Mouse (Mus musculus): ENCODE measurements around the gene Id2.

Id2 gene

DNA sequence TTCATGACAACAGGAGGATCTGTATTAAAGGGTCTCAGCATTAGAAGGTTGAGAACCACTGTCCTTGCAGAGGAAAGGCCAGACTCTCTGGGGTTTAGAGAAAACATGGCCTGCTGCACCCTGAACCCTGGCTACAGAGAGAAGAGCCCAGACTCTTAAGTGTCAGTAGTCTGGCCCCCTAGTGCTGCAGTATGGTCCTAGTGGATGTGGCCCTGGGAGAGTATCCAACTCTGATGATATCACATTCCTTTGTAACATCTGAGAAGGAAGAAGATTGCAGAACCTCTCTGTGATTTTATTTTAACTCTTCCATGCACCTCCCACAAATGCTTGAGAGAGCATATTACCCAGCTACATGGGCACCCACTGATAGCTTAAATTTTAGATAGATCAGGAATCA is 7.6 kb upstream of the Id2 start:
- no peak for DNase-seq (ENCODE audit: low read depth)

DNA sequence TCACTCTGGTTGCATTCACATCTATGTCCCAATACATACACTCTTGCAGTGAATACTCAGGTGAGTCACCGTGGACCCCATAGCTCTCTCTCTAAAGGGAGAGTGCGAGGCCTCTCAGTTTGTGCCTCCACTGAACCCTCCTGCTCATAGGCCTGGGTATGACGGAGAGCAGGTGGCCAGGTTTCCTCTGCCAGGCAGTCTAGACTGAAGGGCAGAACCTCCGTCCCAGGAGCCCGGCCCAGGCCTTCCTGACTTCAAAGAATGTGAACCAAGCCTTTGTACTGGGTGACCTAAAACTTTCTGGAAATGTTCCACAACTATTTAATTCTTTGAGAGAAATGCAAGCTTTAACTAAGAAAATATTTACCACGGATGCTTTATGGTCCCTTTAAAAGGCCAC is 7.0 kb upstream of the Id2 start:
- DNase-seq (ENCODE audit: low read depth), result no peak

DNA sequence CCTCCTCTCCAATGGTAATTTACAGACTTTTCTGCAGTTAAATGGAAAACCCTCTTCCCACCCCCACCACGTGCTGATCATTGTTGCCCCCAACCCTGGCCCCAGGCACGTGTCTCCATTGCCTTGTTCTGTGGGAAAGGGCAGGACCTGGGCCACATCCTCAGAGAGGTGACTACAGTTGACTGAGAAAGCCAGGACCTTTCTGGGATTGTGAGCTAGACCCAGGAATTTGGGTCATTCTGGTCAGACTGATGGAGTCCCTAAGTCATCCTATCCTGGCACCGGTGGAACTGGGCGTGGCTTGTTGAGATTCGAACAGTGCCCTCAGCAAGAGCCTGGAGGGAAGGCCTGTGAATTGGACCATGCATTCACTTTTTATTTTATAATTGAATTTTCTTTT is 4.4 kb upstream of the Id2 start:
- DNase-seq (ENCODE audit: low read depth), result no peak

DNA sequence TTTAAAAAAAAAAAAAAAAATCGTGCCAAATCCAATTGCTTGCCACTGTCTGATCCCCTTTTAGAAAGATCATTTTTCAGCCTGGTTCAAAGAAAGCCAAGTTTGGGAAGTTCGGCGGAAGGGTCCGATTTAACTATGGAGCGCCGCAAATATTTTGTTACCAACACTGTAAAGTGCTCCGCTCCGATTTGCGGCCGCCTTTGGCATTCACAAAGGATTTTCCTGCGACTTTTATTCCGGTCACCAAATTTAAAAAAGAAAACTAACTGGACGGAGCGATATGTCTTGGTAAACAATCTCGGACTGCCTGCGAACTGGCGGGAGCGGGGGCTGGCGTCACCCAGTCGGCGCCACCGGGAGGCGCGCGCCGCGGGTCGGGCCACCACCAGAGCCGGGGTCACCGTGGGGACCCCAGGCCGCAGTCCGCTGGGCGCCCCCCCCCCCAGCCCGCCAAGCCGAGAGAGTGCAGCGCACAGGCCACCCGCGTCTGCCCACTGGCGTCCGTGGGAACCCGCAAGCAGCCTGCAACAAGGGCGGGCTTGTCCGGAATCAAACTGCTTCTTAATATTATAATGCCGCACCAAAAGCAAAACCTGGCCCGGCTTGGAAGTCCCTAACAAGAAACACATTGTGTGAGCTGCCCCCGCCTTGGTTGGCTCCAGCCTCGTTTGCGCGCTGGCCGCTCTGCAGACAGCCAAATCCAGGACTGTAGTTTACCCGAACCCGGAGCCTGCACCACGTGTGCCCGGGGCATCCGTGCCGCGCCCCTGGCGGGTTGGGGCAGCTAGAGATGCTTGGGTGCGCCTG is 3.7 kb upstream of the Id2 start:
- DNase-seq (ENCODE audit: low read depth), result no peak

DNA sequence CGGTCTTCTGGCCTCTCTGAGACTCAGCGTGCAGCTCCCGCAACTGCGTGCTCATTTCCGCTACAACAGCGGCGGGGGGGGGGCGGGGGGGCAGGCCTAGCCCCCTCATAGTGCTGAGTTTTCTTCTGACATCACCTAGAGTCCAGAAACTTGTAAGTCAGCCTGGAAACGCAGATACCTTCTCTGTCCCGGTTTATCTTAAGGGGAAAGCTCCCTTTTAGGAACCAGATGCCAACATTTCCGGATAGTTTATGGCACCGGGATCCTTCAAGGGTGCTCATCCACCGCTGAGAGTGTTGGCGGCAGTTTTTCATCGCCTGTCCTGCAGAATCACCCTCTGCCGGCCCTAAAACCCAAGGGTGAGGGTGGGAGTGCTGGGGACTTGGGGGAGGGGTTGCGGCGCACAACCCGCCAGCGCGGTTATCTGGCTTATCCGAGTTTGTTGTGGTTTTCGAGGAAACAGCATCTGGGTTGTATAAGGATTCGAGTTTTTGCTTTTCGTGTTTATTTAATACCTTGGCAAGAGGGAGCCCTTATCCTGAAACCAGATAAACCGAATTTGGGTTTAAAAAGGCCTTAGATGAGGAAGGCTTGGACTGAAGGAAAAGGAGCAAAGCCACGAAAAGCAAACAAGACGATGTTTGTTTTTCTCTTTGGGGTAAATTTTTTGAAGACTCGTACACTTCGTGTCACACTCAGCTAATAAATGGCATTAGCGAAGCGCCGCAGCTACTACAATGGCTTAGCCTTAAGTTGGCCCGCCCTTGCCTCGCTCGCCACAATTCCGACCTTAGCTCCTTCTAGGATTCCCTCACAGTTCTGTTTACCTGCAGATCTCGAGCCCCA is 2.8 kb upstream of the Id2 start:
- DNase-seq (ENCODE audit: low read depth), result no peak

DNA sequence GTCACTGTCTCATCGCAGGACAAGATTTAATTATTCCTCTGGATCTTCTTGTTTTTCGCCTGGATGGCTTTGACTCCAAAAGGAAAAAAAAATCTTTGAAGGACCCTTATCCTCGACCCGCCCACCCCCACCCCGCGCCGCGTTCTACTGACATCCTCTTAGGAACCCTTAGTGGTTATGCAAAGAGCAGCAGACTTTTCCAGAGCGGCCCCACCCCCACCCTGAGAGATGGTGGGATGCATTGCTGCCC is 2.3 kb upstream of the Id2 start:
- DNase-seq (ENCODE audit: low read depth), result no peak

DNA sequence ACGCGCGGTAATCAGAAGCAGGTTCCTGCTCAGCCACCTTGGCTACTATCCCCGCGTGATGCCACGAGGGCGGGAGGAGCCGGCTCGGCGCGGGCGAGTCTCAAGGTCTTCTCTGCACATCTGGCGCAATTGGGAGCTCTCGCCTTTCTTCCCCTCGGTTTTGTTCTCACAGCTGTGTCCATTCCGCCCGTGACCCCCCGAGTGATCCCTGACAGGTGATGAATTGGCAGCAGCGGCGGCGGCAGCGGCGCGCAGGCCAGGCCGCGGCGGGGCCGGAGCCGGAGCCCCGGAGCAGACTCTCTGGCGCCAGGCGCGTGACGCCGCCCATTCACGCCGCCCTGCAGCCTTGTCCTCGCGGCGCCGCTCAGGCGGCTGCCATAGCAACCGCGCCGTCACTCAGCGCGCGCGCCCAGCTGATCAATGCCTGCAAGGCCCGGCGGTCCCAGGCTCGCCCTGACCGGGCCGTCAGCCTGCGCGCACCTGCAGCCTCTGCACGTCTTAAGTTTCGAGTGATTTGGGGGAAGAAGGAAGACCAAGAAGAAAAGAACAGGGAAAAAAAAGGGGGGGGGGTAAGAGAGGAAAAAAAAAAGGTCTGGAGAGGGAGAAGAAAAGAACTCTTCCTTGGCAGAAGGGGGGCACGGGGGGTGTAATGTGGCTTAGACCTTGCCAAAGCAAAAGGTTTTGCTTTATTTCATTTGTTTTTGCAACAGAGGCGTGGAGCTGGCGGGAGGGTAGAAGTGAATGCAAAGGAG is 1.8 kb upstream of the Id2 start:
- peak; percentile 58 for DNase-seq (ENCODE audit: low read depth)

DNA sequence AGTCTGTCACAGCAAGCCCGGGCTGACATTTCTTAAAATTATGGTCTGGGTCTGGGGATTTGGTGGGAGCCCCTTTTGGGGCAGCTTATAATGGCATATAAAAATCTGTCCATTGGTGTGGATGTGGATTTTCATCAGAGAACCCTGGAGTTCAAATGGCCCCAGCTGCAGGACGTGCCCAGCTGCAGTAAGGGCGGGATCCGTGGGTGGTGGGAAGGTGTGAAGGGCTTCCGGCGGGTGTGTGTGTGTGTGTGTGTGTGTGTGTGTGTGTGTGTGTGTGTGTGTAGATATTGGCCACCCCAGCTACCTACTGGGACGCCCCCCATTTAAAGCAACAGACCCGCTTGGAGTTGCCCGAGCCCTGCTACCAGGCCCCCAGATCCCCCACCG is 1.2 kb upstream of the Id2 start:
- DNase-seq (ENCODE audit: low read depth), result no peak

DNA sequence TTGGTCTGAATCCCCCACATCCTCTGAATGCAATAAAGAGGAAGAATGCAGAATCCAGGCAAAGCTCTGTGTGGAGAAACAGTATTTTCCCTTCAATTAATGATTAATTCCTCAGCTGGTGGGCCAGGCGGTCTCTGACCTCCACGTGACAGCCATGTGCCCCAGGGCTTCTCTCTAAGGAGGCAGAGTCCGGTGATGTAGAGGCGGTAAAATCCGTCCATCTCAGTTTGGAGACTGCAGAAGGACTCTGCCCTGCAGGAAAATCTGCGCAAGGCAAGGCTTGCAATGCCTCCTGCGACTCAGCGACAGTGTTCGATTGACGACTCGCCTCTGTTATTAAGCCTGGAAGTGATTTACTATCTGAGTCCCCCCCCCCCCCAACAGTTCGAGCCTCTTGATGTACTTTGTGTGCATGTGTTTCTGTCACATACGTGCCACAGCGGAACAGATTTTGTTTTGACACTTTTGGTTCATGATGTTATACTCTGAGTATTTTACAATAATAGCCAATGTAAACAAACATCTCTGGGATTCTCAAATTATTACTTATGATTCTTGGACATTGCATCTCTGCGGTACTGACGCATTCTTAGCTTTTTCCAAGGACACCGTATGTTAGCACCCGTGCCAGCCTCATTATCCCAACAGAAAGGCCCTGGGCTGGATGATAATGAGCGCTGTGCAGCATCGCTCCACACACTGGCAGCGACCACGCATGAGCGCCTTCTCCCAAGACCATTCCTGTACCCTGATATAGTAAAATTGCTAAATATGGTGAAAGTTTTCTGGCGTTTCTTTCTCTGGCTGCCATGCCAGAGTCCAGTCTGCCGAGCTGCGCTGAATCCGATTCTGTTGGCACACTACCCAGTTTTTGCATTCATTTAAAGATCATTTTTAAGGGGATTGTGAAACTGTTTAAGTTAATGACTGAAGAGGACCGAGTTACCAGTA is 545 bp upstream of the Id2 start:
- DNase-seq (ENCODE audit: low read depth), result no peak

DNA sequence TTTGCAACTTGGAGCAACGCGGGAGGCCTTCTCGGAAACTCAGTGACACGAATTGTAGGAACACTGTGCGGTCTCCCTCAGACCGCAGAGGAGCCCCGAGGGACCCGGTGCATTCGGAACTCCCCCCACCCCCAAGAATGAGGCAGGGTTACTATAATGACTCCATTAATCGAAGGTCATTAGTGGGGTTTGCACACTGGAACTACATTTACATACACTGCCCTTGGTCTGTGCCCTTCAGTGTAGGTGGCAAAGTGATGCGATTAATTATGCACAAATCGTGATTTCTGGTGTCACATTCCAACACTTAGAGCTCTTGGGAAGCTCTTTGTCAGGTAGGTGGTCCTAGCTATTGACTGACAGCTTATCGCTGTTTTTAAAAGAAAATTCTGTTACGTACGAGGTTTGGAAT is 294 bp downstream of the Id2 start:
- no peak for DNase-seq (ENCODE audit: low read depth)

DNA sequence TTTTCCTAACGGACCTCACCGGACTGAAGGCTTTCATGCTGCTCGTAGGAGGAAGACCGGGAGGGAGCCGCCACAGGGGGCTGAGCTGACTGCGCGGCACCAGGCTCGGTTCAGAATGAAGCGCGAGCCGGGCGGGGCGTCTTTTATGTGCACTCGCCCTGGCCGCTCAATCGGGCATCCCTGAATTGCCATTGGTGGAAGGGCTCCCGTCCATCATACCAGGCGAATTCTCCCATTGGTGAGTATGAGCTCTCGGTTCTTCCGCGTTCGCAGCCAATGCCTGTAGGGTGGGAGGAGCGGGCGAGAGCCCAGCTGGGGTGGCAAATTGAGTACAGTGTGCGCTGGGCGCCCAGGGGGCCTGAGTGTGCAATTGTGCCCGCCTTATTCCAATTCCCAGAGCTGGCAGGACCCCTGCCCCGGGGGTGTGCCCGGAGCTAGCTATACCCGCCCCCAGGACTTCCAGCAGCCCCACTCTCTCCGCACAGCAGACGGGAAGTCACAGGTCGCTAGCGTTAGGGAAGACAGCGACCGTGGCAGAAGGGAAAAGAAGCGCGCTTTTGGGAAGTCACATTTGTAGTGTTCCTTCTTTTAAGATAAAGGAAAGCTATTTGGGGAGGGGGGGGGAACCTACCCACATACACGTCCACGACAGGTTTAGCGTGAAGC is 833 bp downstream of the Id2 start:
- peak; percentile 89 for DNase-seq (ENCODE audit: low read depth)

DNA sequence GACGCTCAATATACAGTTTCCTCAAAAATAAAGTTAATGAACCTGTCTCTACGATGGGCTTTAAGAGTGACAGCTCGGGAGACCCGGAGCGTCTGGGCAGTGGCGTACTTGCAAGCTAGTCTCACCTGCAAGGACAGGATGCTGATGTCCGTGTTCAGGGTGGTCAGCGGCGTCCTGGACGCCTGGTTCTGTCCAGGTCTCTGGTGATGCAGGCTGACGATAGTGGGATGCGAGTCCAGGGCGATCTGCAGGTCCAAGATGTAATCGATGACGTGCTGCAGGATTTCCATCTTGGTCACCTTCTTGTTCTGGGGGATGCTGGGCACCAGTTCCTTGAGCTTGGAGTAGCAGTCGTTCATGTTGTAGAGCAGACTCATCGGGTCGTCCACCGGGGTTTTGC is 1.4 kb downstream of the Id2 start:
- DNase-seq (ENCODE audit: low read depth), result no peak

DNA sequence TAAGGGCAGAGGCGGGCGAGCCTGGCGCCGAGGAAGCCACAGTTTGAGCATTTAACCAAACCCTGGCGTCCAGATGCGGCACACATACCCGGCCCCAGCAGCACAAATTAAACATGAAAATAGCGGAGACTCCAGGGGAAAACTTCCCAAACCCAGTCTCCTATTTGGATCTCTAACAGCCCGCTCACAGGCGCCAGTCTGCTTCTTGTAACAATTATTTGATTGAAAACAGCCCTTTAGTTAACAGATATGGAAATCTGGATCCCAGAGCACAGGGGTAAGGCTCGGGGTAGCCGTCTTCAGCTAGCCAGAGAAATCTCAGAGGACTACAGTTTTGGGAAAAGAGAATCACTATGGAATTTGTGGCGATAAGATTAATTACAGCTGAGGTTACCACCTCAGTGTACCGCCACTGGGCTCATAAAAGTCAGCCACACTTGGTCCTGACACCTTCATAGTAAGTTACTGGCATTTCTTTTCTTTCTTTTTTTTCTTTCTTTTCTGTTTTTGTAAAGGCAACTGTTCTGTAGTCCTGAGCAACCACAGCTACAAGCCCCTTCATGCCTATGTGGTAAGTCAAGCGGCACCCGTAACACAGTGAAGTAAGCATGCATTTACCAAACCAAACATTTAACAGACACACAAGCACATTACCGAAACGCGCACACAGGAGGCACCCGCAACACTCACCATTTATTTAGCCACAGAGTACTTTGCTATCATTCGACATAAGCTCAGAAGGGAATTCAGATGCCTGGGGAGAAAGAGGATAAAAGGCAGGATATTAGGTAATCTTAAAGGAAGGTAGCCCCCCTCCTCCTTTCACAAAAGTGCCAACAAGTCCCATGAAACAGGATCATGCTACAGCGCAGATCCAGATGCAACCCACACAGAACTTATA is 2.1 kb downstream of the Id2 start:
- no peak for DNase-seq (ENCODE audit: low read depth)

DNA sequence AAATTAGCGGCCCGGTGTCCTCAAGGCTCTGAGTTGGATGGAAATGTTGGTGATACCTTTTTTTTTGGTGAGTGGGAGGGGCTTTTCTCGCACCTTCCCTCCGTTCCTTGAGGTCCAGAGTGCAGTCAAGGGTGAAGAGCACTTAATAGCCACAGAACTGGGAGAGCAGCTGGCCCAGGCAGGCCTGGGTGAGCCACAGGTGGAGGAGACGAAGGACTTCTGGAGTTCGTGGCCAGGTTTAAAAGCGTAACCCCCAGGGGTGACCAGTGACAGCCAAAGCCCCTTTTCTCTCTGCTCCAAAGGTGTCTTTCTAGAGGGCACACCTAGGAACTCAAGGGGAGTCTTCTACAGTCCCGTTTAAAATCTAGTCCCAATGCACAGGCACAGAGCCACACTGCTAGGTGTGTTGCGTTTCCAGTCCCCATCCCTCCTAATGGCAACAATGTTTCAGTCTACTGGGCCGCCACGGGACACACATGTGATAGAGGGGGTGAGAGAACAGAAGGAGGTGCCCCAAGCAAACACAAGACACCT is 3.6 kb downstream of the Id2 start:
- no peak for DNase-seq (ENCODE audit: low read depth)

DNA sequence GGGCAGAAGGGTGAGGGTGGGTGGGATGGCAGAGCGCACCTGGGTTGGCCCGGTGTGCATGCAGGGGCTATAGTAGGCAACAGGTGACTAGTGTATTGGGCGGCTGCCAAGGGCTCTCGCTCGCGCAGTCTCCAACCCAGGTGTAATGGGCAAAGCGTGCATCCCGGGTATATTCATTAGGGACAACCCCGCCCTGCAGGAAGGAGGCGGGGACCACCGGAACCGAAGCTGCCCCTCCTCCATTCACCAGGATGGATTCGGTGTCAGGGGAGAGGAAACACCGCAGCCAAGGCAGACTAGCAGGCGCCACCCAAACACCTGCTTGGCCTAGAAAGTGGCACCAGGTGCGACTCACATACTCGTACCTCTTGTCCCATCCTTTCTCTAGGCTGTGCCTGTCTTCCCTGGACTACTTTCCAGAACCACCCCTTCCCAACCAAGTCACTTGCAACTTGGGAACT is 4.2 kb downstream of the Id2 start:
- no peak for DNase-seq (ENCODE audit: low read depth)

DNA sequence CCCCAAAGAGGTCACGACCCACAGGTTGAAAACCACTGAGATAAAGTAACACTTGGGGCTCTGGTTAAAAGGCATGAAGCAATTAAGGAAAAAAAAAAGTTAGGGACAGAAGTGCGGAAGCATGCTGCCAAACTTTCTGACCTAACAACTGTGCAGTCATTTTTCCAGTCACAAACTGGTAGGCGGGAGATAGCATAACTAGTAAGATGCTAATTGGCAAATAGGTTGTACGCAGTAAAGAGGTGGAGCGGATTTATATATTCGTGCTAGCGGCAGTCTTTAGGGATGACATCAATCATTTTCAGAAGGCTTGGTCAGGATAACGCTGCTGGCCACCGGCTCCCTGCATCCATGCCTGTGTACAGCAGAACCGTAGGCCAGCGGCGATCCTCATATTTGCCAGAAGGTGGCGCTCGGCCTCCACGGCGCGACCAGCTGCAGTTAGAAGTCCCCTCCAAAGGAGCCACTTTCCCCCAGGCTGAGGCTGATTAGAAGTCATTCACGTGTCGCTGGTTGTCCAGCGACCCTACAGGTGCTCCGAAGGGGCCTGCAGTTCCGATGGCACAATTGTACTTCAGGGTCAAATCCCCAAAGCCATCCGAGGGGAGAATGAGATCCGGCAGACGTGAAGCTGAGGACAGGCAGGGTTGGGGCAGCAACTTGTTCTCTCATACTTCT is 4.8 kb downstream of the Id2 start:
- peak; percentile 61 for DNase-seq (ENCODE audit: low read depth)

DNA sequence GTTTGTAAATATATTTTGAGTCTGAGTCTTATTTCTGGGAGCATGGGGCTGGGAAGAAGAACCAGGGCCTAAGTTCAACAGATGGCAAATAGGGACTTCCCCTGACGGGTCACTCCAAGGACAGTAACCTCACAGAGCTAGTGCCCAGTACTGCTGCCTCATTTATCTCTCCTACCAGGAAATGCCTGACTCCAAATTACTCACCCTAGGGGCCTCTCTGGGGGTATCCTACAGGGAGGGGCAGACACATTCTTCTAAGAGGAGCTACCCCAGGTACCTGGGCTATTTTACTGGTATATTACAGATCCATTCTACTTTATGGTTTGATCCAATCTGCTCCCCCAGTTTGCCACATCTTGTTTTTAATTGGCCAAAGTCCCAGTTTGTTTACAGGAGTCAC is 7.5 kb downstream of the Id2 start:
- no peak for DNase-seq (ENCODE audit: low read depth)

DNA sequence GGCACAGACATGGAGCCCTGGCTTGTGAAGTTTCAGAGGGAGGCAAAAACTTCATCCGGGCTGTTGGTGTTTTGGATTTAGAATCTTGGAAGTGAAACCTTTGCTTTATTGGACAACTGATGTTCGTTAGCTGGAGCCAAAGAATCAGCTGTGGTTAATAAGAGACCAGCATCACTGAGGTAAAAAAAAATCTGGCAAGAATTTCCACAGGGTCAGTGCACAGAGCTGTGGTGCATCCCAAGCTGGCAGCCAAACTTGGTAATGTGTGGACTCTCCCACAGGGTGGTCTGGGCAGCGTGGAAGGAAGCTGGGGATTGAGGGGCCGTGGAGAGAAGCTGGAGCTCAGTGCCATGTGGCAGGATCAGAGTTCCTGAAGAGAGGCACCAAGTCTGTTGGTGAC is 10.0 kb downstream of the Id2 start:
- no peak for DNase-seq (ENCODE audit: low read depth)
